Mouse (Mus musculus): ENCODE data around the gene Ffar3. TPM values are rescaled to one million over a fixed set of nuclear protein-coding genes. Genes with fewer than 3 reads are reported as not detected.

Ffar3 gene
- not detected for polyA plus RNA-seq (2012; fragmentation: generic; extraction: Trizol)

DNA sequence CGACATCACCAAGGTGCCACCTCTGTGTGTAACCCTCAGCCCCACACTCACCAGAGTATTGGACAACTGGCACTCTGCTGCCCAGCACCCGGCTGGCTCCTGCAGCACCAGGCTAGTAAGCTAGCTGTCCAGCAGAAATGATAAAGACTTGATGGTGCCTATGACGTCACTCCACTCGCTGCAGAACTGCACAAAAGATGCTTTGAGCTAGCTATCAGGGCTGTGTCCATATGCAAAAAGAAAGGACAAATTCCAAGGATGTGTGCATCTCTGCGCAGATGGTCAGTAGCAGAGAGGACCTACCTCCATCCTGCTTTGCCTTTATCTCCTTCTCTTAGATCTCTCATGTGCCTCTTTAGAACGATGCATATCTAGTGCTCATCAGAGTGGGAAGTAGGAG is at the start of gene Ffar3:
Gene Ffar3, minus strand, starts transcription at position 101 of the 400 bp plus-strand sequence.

DNA sequence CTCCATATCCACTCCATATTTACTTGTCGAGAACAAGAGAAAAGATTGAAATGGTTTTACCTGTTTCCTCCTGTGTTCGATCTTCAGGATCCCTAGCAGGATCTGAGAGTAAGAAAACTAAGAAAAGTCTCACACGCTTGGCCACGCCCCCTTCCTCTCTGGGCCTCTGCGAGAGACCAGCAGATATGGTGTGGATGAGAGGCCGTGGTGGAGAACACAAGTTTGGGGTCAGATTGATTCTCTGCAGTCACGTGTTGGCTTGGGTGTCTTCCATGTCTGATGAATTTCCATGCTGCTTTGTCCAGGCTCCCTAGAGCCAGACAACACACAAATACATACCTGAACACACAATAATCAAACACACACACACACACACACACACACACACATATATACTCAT is 24.2 kb upstream of the Ffar3 start, which contains the start of gene Cd22:
Gene Cd22, minus strand, starts transcription at position 167 of the 400 bp plus-strand sequence.

GRCm38 (mm10) chr7:30861464-30861863 is 5.5 kb upstream of the Ffar3 start, which contains the start of gene Ffar1:
Ffar1 (minus strand) TSS chr7:30861564.

DNA sequence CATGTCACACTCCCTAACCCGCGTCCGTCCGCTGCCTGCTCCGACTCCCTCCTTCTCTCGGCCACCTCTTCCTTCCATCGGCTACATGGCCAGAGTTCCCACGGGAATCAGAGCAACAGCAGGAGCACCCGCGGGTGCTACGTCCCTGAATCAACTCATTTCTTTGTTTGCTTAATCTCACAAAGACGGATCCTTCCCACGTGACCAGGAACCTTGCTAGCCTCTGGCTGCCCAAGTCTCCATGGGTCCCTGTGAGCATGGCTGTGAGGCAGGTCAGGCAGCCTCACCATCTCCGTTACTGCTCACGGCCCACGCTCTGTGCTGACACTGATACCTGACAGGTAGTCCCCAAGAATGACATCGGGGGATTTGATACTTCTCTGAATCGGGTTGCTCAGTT is 32.3 kb downstream of the Ffar3 start, which contains the start of gene Ffar2:
Gene Ffar2, minus strand, starts transcription at position 101 of the 400 bp plus-strand sequence.

Other genes with a start within 250 kb of the Ffar3 start
- 1 to 10 TPM in 1 of 2 experiments, under 1 TPM in 1; 0.34 to 1.1 TPM for gene Upk1a, start 243.3 kb downstream of the Ffar3 start, polyA plus RNA-seq (2012; fragmentation: generic; extraction: Trizol)
- gene Cox6b1, start 230.0 kb downstream of the Ffar3 start, polyA plus RNA-seq (2012; fragmentation: generic; extraction: Trizol) = 100 to 1,000 TPM; 929 to 961 TPM
- under 1 TPM in 1 of 2 experiments, not detected in 1; 0.05 TPM for gene Etv2, start 220.3 kb downstream of the Ffar3 start, polyA plus RNA-seq (2012; fragmentation: generic; extraction: Trizol)
- gene Rbm42, start 205.9 kb downstream of the Ffar3 start, polyA plus RNA-seq (2012; fragmentation: generic; extraction: Trizol) = 100 to 1,000 TPM; 133 to 147 TPM
- 10 to 100 TPM; 15.2 to 16.6 TPM for gene Haus5, start 191.2 kb downstream of the Ffar3 start, polyA plus RNA-seq (2012; fragmentation: generic; extraction: Trizol)
- gene Pmis2, start 184.6 kb downstream of the Ffar3 start, polyA plus RNA-seq (2012; fragmentation: generic; extraction: Trizol) = not detected
- not detected for gene 2200002J24Rik, start 157.3 kb downstream of the Ffar3 start, polyA plus RNA-seq (2012; fragmentation: generic; extraction: Trizol)
- not detected for gene Atp4a, start 144.0 kb downstream of the Ffar3 start, polyA plus RNA-seq (2012; fragmentation: generic; extraction: Trizol)
- gene Tmem147, start 126.6 kb downstream of the Ffar3 start, polyA plus RNA-seq (2012; fragmentation: generic; extraction: Trizol) = 100 to 1,000 TPM; 160 to 238 TPM
- not detected for gene Gapdhs, start 112.5 kb downstream of the Ffar3 start, polyA plus RNA-seq (2012; fragmentation: generic; extraction: Trizol)
- gene Sbsn, start 104.7 kb downstream of the Ffar3 start, polyA plus RNA-seq (2012; fragmentation: generic; extraction: Trizol) = 1 to 10 TPM; 1.0 to 2.6 TPM
- not detected for gene Dmkn, start 92.4 kb downstream of the Ffar3 start, polyA plus RNA-seq (2012; fragmentation: generic; extraction: Trizol)
- gene Krtdap, start 68.3 kb downstream of the Ffar3 start, polyA plus RNA-seq (2012; fragmentation: generic; extraction: Trizol) = not detected
- not detected for gene Ffar2, start 32.4 kb downstream of the Ffar3 start, polyA plus RNA-seq (2012; fragmentation: generic; extraction: Trizol)
- not detected for gene Ffar1, start 5.4 kb upstream of the Ffar3 start, polyA plus RNA-seq (2012; fragmentation: generic; extraction: Trizol)
- gene Cd22, start 24.2 kb upstream of the Ffar3 start, polyA plus RNA-seq (2012; fragmentation: generic; extraction: Trizol) = under 1 TPM in 1 of 2 experiments, not detected in 1; 0.01 TPM
- under 1 TPM; 0.01 TPM for gene Mag, start 58.7 kb upstream of the Ffar3 start, polyA plus RNA-seq (2012; fragmentation: generic; extraction: Trizol)
- gene Hamp2, start 68.5 kb upstream of the Ffar3 start, polyA plus RNA-seq (2012; fragmentation: generic; extraction: Trizol) = not detected
- gene Hamp, start 87.9 kb upstream of the Ffar3 start, polyA plus RNA-seq (2012; fragmentation: generic; extraction: Trizol) = not detected
- gene Usf2, start 100.6 kb upstream of the Ffar3 start, polyA plus RNA-seq (2012; fragmentation: generic; extraction: Trizol) = 10 to 100 TPM; 71.5 to 88.2 TPM
- gene Lsr, start 117.3 kb upstream of the Ffar3 start, polyA plus RNA-seq (2012; fragmentation: generic; extraction: Trizol) = under 1 TPM; 0.02 to 0.09 TPM
- under 1 TPM in 1 of 2 experiments, not detected in 1; 0.06 TPM for gene Fam187b, start 117.6 kb upstream of the Ffar3 start, polyA plus RNA-seq (2012; fragmentation: generic; extraction: Trizol)
- gene Fxyd5, start 186.3 kb upstream of the Ffar3 start, polyA plus RNA-seq (2012; fragmentation: generic; extraction: Trizol) = 100 to 1,000 TPM; 125 to 479 TPM
- 1 to 10 TPM in 1 of 2 experiments, under 1 TPM in 1; 0.15 to 3.2 TPM for gene Fxyd7, start 195.3 kb upstream of the Ffar3 start, polyA plus RNA-seq (2012; fragmentation: generic; extraction: Trizol)
- gene Fxyd1, start 201.0 kb upstream of the Ffar3 start, polyA plus RNA-seq (2012; fragmentation: generic; extraction: Trizol) = 100 to 1,000 TPM in 1 of 2 experiments, 1 to 10 TPM in 1; 1.7 to 401 TPM
- gene Lgi4, start 203.2 kb upstream of the Ffar3 start, polyA plus RNA-seq (2012; fragmentation: generic; extraction: Trizol) = 1 to 10 TPM in 1 of 2 experiments, under 1 TPM in 1; 0.30 to 7.8 TPM
- gene Fxyd3, start 220.5 kb upstream of the Ffar3 start, polyA plus RNA-seq (2012; fragmentation: generic; extraction: Trizol) = 1 to 10 TPM in 1 of 2 experiments, under 1 TPM in 1; 0.46 to 5.8 TPM